Mouse (Mus musculus): ENCODE data around the gene Tbc1d30.

The Tbc1d30 gene

DNA sequence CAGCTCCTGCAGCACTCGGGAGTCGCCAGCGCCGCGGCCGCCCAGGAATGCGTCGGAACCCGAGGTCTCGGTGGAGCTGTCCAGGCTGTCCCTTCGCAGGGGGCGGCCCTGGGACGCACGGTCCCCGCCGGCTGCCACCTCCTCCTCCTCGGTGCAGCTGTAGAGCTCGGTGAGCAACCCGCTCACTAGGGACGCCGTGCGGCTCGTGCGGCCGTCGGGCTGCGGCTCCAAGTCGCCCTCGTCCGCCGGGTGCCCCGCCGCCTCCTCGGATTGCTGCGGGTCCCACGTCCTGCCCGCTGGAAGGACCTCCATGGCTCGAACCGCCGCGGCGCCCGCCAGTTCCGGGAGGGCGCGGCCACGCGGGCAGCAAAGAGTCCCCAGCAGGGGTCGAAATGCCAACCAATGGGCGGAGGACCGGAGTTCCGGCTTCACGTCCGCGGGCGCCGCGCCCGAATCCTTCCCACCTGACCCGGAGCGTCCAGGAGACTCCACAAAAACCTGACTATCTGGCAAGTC lies at the start of gene Tbc1d30:
Gene Tbc1d30 (minus strand): TSS at position 213 of the 516 bp plus-strand sequence.
- peak; percentile 26 to 39 for DNase-seq (ENCODE audit: low spot score in 2 of 2)

DNA sequence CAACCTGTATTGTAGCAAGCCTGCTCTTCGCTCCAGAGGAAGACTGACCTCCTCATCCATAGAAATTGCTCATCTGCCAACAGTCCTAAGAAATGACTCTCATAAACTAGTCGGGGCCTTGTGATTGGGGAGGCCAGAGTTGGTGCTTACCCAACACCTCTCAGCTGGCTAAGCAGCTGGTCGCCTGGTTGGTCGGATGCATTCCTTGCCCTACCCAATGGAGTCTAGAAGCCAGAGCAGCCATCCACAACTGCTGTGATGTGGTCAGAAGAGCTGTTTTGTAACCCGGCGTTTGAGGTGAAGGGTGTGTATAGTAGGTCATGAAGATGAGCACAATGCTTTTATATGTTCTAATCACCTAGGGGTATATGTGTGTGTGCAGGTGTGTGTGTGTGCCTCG lies 47.5 kb upstream of the Tbc1d30 start:
- DNase-seq (ENCODE audit: low spot score in 2 of 2) = no peak

DNA sequence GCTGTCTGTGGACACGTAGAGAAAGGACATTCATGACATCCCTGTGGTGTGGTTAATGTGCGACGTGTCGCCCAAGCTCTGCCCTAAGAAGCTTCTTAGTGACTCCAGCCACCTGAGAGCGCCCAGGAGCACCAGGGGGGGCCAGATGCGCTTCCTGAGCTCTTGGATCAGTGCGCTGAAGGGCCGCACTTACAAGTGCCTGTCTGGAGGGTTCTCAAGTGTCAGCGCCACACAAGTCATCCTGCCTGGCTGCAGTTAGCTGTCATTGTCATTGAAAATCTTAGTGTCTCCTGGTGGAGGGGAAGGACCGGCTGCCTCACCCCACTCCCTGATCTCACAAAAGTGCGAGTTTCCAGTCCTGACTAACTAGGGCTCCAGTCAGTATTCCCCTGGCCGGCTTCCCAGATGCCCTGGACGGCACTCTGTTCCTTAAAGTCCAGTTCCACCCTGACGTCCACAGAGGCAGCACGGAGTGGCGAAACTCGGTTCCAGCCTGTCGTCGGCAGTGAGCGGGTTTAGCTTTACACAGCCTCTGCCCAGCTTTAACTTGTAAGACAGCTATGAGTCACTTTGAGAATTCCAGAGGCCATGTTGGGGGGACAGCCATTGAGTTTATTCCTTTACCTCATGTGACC lies 44.6 kb upstream of the Tbc1d30 start:
- DNase-seq (ENCODE audit: low spot score in 2 of 2) = no peak

DNA sequence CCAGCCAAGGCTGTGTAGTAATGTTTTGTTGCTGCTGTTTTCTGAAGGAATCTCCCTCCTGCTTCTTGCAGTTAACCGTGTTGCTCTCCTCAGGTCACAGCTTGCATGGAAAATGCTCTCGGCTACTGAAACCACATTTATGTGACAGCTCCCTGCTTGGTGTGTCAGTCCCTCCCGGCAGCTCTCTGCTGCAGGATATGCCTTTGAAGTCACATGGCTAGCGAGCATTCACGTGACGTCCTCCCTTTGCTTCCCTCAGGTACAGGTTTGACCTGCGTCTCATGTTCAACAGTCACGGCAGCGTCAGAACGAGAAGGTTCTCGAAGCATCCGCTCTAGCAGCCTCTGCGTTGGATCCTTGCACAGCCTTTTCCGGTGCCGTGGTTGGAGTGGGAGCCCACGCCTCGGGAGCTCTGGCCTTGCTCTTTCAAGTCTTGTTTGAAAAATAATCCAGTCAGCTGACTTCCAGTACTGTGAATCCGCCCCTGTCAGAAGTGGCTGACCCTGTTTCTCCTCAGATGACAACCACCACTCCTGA lies 43.8 kb upstream of the Tbc1d30 start:
- no peak for DNase-seq (ENCODE audit: low spot score in 2 of 2)

DNA sequence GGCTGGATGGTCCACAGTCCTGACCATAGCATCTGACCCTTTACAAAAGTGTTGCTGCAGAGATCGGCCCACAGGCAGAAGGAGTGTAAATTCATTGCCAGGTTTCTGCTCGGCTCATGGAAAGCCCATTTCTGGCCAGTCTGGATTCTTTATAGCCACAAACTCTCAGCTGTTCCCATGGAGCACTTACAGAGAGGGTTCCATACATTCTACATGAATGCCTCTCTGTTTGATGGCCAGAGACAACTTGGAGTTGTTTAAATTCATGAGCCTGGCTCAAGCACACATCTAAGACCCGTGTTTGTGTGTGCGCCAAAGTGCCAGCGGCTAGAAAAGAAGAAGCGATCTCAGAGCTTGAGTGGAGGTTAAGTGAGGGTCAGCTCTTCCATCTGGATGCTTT lies 43.2 kb upstream of the Tbc1d30 start:
- DNase-seq (ENCODE audit: low spot score in 2 of 2) = no peak

DNA sequence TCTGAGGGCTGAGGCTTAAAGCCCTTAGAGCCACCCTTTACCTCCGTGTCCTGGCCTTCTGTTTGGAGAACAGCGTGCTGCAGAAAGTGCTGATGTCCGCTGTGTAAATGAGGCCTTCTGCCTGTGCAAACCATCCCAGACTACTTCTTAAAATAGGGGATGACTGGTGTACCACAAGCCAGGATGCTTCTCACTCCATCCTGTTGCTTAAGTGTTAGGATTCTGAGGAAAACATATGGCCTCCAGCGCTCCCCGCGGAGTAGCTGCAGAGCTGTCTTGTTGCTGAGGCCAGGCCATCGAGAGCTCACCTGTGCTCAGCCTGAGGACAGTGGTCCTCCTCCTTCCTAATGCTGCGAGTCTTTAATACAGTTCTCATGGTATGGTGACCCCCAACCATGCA lies 40.8 kb upstream of the Tbc1d30 start:
- DNase-seq (ENCODE audit: low spot score in 2 of 2) = no peak

DNA sequence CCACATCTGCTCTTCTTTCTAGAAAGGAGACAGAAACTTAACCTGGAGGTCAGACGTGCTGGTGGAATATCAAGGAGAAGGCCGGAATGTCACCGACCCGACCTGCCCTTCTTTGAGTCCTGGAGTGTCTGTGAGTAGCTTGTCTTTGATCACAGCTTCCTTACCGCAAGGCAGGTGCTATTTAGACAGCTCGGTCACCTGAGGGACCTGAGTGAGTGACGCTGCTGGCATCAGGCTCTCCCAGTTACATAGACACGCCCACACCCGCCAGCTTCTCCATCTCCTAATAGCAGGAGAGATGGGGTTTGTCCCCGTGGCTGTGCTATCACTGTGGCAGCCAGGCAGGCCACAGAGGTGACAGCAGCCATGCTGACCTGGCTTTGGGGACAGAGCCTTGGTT lies 39.5 kb upstream of the Tbc1d30 start:
- no peak for DNase-seq (ENCODE audit: low spot score in 2 of 2)

DNA sequence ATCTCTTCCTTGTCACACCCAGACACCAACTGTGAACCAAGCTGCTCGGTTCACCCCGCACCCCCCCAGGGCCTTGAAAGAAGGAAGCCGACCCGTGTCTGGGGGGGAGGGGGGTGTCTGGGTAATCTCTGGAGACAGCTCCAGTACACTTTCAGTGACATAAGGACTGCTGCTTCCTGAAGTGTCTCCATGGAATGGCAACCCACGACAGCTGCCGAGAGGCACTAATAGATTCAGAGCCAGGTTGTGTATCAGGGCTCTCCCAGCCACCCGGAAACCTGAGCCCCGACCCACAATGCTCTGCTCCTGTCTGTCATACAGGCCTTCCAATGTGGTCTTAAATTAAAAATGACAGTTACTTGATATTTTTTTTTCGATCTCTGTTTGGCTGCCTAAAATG lies 35.3 kb upstream of the Tbc1d30 start:
- no peak for DNase-seq (ENCODE audit: low spot score in 2 of 2)

DNA sequence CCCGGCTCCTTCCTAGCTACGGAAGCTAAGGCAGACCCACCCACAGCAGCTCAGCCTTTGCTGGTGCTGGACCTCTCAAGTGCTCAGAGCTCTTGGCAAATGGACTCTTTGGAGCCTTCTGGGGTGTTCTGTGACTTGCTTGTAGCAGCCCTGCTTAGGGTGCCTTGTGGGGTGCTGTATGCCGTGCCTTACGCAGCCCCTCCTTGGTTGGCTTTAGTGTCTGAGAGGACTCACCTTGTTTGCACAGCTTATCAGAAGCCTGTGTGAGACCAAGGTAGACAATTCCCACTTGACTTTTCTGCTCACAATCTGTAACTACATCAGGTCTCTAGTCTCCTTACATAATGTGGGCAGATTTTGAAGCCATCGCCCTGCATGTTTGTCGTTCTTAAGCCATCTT lies 34.6 kb upstream of the Tbc1d30 start:
- DNase-seq (ENCODE audit: low spot score in 2 of 2) = no peak

DNA sequence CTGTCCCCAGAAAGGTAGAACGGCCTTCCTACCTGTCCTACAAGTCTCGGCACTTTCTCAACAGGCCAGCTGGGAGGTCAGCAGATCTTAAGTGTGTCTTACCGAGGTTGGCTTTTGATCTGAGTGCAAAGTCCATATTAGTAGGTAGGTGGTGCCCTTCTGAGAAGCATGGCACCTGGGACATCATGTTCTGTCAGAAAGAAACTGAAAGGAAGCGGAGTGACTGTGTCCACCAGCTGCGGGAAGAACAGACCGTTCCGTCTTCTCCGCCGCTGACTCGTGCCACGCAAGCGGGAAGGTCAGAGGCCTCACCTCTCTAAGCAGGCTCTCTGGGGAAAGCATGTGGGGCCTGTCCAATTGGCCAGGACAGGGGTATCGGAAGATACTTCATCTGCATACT lies 33.6 kb upstream of the Tbc1d30 start:
- no peak for DNase-seq (ENCODE audit: low spot score in 2 of 2)

DNA sequence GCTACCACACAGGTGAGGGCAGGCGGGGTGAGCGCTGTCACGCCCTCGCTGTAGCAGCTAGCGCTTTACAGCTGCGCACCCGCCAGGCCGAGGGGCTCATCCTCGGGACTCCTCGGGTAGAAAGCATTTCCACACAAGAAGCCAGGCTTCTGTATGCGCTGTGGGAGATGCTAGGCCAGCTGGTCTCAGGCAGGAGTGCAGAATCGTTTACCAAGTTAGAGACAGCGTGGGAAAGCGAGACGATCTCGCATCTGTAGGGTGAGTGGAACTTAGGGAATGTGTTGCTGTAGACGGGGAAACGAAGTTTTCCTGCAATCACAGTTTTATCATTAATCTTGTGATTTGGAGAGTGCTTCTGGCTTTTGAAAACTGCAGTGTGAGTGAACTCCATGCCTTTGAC lies 30.2 kb upstream of the Tbc1d30 start:
- no peak for DNase-seq (ENCODE audit: low spot score in 2 of 2)

DNA sequence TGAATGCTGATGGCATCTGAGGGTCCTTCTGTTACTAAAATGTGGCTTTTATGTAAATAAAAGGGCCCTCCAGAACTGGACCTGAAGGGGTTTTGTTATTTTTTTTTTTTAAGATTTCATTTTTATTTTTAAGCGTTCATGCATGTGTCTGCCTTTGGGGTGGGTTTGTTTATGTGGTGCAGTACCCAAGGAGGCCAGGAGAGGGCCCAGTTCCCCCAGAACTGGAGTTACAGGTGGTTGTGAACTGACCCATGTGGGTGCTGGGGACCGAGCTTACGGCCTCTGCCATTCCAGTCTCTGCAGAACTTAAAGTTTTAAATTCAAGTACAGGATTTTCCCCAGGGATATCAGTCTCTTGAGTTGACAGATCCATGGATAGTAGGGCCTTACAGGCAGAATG lies 28.3 kb upstream of the Tbc1d30 start:
- no peak for DNase-seq (ENCODE audit: low spot score in 2 of 2)

DNA sequence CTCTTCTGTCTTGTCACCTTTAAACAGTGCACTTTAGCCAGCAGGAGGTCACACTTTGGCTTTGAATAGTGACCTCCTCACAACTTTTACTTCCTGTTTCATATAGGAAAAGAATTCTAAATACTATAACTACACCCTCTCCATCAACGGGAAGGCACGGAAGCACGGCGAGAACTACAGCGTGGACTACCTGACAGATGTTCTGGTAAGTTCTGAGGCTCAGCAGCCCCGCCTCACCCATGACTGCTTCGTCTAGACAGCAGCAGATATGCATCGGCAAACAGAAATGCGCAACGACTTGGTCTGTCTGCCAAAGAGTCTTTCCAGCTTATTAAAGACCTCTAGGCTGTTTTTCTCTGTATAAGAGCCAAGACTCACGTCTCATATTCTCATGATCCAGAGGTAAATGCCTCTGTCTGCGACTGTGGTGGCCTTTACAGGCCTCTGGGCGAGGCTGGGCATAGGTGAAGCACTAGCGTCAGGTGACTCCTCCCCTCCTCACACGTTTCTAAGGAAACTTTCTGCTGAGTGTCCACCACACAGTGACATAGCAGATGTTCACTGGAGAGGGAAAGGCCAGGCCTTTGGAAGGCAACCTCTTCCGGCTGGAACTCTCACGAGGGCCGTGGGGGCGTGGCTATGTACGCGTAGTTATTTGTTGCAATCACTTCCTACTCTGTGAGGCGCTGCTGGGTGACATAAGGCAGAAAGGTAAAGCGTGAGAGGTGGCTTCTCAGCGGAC lies 25.6 kb upstream of the Tbc1d30 start:
- DNase-seq (ENCODE audit: low spot score in 2 of 2) = no peak

DNA sequence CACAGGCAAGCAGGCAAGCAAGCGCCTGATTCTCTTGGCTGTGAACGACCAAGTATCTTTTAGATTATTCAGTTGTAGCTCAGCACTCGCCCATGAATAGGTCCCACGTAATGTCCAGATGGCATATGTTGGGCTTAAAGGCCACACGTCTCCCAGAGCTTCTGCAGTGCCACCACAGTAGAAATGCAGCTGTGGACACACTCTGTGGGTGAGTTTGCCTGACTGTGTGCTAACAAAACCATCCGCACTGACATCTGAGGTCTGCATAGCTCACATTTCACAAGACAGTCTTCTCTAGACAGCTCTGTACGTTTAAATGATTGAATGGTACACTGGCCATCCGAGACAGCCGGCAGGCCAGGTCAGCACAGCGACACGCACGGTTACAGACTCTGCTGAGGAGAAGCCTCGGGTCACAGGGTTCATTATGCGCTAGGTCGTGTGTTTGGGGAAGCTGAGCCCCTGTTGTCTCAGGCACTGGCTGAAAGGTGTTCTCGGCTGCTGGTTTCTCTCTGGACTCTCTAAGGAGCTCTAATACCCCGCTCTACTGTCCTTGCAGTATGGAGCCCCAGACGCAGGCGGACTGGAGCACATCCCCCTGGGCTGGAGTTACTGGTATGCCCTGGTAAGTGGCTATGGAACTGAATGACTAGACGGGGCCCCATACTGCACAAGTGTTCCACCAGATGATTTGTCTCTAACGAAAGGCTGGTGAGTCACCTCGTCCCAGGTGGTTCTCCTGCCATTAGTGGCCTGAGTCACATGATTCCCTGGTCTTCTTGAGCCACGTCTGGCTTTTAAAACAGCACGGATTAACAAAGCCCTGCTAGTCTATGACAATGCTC lies 24.8 kb upstream of the Tbc1d30 start:
- peak in 1 of 2 experiments; percentile 36 for DNase-seq (ENCODE audit: low spot score in 2 of 2)

DNA sequence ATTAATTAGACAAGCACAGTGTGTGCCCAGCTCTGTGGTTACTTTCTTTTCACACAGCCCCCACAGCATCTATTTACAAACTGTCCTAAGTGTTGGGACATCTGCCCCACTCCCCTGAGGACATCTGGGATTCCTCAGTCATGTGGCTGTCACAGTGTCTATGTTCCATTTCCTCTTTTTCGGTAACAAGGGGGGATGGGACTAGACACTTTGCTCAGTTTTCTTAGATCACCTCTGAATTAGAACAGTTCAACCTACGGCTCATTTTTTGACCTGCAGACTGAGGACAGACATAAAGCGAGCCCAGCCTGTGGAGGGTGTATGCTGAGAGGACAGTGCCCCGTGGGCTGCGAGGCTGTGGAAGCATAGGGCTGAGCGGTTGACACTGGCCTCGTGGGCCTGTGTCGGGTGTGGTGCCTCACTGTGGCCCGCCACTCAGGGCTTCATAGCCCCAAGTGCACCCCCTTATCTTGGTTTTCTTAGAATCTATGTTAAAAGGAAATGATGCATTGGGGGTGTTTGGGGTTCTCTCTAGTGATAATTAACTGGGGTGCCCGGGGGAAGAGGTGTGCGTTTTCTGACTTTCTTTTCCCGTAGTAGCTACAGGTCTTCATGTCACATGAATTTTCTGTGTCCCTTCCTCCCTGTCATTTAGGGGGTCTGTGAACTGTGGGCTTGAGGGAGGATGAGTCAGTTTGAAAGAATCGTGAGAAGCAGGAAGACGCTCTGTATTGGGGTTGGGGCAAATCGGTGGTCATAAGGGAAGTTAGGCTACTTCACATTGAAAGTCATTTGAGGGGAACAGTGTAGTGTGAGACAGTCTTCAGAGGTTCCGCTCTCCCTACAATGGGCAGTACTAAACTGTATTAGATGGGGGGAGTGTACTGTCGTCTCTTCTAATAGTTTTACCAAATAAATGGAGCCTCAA lies 23.9 kb upstream of the Tbc1d30 start:
- peak; percentile 77 for DNase-seq (ENCODE audit: low spot score in 2 of 2)

DNA sequence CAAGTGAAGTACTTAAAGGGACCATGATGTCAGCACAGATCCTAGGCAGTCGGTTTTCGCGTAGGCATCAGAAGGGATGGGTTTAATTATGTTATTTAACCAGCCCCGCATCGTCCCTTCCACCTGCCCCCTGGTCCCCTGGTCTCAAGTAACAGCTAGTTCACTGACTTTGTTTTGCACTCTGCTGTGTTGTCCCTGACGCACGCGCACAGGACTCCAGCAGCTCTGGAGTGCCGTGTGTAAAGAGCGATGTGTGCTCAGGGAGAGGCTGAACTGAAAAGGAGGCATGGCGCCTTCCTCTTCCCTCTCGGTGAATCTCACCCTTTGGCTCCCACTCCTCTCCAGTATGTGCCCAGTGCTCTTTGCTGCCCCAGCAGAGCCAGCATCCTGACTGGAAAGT lies 22.9 kb upstream of the Tbc1d30 start:
- DNase-seq (ENCODE audit: low spot score in 2 of 2) = no peak

DNA sequence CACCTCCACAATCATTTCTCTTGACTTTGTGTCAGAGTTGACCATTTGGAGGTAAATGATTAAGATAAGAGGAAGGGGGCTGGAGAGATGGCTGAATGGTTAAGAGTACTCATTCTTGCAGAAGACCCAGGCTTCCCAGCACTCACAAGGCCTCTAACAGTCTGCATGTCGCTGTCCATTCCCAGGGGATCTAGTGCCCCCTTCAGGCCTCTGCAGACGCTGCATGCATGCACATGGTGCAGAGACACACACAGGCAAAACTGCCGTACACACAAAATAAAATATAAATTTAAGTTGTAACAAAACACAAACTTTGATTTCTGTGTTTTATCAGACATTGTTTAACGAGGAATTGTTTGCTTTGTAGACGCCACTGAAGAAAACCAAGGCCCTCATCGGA lies 19.7 kb upstream of the Tbc1d30 start:
- no peak for DNase-seq (ENCODE audit: low spot score in 2 of 2)

DNA sequence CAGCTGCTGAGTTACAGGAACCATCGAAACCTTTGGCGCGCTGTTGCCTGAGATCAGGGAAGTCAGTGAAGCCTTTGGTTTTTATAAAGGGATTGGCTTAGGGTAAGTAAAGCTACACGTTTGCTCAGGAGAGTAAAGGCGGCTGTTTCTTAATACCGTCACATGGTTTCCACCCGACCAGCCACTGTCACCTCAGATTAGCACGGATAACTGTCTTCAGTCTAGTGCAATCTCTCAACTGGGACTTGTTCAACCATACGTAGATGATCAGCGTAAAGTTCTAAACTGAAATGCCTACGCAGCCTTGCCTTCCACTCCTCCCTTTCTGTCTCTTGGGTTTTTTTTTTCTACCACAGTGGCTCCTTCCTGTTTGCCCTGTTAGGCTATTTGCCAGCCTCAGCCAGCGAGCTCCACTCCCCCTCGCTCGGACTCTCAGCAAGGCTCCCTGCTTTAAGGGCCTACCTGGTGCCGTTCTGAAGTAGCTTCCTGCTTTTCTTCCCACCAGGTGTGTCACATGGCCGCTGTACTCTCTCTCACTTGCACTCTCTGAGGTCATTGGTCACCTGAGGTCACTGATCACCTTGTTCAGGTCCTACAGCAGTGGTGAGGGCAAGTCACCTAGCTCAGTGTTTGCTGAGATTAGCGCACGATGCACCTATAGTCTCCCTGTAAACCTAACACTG lies 17.8 kb upstream of the Tbc1d30 start:
- DNase-seq (ENCODE audit: low spot score in 2 of 2) = no peak

DNA sequence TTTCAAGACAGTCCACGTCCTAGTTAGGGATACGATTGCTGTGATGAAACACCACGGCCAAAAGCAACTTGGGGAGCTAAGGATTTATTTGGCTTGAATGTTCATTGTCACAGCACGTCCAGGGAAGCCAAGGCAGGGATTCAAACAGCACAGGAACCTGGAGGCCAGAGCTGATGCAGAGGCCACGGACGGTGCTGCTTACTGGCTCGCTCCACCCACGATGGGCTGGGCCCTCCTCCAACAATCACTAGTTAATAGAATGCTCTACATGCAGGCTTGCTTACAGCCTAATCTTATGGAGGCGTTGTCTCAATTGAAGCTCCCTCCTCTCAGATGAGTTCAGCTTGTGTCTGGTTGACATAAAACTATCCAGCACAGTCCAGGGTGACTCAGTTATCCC lies 16.7 kb upstream of the Tbc1d30 start:
- no peak for DNase-seq (ENCODE audit: low spot score in 2 of 2)

DNA sequence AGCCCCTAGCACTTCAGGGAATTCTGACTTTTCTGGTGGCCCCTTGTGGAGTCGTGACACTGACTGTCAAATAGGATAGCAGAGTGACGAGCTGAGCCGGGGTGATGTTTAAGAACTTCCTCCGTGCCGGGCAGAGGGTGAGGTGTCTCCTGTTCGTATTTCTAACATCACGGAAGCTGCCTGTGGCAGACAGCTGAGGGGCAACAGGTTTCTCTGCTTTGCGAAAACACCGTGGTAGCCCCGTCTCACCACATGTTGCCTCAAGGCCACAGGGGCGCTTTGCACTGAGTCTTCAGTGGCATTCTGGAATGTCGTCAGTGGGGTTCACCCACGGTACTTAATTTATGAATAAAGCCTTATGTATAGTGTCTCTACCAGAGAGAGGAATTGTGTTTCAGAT lies 16.2 kb upstream of the Tbc1d30 start:
- DNase-seq (ENCODE audit: low spot score in 2 of 2) = no peak

All from spleen, postnatal 36 days (tissue).